Mouse (Mus musculus): ENCODE results near the gene Emilin1.
A peak's percentile ranks its signal among the peaks of the same experiment; 100 is the strongest.

The Emilin1 gene

DNA sequence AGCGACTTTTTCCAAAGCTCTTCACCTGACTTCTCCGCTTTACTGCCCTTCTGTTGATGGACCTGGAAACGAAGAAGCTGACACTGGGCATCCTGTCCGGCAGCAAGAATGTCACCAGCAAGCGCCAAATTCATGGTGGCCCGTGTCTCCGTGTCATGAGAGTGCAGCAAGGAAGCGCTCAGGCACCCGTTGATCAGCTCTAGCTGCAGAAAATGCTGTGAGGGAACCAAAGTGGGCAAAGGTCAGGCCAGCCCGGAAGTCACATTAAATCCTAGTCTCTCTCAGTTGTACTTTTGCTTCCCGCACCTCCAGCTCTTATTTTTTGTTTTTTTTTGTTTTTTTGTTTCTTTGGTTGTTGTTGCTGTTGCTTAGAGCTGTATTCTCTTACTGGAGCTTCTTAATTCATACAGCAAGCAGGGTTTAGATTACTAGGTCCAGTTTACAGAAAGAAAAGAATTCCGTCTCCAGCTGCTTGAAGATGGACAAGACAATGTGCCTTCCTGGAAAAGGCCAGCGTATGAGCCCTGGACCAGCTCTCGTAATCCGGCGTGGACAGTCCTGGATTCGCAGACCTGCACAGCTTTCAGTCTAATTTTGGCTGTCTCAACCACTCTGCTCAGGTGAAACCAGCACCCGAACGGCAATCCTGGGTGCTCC, 46.1 kb downstream of the Emilin1 start:
- DNase-seq (ENCODE audit: low read depth in 2 of 2, low spot score in 2 of 2): no peak

DNA sequence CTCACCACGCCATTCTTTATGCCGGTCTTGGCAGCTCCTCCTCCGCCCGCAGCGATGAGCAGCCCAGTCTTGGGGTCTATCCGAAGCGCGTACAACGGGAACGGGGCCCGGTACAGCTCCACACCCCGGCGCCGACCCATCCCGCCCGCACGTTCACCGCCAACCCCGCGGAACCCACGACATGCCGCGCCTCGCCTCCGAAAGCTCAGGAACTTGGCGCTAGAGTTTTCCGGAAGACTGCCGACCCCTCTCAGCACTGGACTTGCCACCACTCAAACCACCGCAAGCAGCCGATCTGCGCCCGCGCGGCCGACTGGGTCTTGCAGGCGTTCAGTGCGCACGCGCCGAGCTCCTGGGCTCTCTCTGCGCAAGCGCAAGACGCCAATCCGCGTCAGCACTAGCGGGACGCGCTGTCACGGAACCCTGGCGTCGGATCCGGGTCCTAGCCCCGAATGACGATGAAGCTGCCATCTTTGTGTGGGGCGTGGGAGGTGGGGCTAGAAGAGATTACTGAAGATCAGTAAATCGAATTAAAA, 46.8 kb downstream of the Emilin1 start, which contains the start of gene Preb:
Gene Preb, minus strand, starts transcription at position 396 of the 536 bp plus-strand sequence.
- DNase-seq (ENCODE audit: low read depth in 2 of 2, low spot score in 2 of 2): peak; percentile 95 to 97

DNA sequence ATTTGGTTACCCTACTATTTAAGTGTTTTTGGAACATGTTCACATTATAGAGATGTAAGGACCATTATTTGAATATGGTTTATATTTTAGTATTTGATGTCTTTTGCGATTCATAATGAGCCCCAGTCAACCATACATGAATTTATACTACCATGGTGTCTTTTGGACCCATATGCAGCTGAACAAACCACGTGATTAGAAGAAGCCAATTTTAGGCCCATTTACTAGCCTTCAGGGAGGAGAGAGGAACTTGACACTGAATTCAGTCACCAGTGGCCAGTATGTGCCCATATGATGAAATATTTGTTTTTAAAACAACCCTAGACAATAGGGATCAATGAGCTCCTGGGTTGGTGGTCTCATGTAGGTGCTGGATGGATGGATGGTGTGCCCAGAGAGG, 47.6 kb downstream of the Emilin1 start:
- DNase-seq (ENCODE audit: low read depth in 2 of 2, low spot score in 2 of 2): no peak

DNA sequence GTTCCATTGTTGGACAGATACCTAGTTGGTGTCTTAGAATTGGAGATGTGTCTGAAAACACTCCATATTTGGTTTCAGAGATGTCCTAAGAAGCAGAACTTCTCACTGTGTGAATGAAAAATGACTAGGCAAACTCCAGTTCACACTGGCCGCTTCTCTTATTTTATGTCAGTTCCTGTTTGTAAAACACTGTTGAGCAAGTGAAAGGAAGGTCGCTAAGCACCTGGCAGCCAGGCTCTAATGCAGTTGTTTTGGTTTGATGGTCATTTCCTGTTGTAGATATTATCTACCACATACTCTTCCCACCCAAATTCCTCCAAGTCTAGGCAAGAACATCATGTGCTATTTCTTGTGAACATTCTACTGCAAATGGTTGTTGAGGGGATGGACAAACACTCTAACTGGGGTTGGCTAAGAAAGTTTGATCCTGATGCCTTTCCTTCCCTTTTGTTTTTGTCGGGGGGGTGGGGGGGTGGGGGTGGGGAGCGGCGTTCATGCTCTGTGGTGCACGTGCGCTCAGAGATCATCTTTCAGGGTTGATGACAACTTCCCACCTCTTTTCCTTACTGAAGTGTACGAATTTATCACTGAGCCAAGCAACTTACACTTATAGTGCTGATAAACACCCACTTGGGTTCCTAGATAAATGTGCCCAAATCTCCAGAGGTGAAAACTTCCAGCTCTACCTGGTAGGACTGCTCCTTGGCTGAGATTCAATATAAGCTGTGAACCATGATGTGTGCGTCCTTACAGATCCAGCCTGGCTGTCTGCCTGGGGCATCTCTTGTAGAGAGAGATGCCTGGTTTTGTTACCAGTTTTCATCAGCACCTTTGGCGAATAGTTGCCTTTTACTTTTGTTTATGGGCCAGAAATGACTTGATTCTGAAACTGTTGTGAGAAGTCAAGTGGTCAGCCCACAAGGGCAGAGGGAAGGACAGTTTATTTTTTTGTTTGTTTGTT, 48.6 kb downstream of the Emilin1 start:
- peak in 1 of 2 experiments; percentile 26 for DNase-seq (ENCODE audit: low read depth in 2 of 2, low spot score in 2 of 2)

DNA sequence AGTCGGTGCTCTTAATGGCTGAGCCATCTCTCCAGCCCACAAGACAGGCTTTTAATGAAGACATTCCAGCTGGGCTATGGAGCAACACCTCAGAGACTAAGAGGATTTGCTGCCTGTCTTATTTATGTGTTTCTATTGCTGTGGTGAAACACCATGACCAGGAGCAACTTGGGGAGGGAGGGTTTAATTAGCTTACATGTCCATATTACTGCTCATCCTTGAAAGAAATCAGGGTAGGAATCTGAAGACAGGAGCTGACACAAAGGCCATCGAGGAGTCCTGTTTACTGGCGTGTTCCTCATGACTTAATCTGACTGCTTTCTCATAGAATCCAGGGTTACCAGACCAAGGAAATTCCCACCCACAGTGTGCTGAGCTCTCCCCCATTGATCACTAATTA, 50.7 kb downstream of the Emilin1 start:
- DNase-seq (ENCODE audit: low read depth in 2 of 2, low spot score in 2 of 2): no peak

DNA sequence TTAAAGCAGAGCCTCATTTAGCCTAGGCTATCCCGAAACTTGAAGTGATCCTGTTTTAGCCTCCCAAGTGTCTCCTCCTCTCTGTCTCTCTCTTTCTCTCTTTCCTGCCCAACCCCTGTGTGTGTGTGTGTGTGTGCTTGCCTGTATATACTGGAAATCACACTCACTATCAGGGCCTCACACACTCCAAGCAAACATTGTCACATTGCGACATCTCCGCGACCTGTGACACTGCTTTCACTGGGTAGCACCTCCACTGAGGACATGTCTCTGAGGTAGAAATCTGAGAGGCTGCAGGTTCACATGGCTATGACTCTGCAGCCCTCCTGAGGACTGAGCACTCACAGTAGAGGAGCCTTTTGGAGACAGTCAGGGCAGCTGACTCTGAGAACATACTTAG, 53.0 kb downstream of the Emilin1 start:
- no peak for DNase-seq (ENCODE audit: low read depth in 2 of 2, low spot score in 2 of 2)

DNA sequence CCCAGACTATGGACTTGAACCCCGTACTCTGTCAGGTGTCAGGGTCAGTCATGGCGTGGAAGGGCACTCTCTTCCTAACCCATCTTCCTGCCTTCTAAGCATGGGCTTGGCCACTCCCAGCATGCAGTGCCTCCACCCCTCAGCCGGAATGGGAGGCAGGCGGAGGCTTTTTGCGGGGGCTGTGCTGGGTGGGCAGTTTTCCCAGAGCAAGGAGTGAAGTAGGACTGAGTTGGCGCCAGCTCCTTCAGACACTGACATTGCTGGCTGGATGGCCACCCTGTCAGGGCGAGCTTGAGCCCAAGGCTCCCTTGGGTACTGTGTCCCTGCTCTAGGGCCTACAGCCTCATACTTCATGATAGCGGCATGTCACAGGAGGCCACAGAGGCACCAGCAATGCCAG, 55.2 kb downstream of the Emilin1 start, which contains the start of gene Tcf23:
Gene Tcf23, plus strand, starts transcription at position 247 of the 400 bp plus-strand sequence.
- DNase-seq (ENCODE audit: low read depth in 2 of 2, low spot score in 2 of 2): no peak

DNA sequence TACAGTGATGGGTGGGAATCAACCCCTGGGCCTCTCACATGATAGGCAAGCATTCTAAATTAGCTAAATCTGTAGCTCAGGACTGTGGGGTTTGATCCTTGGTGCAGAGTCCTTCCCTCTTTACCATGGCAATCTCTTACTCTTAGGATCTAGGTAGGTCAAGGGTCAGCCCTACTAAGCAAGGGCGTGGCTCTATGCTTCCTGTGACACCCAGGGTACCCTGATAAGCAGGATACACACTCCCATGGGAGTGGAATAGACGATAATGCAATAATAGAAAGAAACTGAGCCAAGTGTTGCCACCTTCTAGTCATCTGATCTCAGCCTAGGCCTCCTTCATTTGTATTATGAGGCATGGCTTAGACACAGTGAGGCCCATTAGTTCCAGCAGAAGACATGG, 56.2 kb downstream of the Emilin1 start:
- DNase-seq (ENCODE audit: low read depth in 2 of 2, low spot score in 2 of 2): no peak
